Mouse (Mus musculus) midbrain, embryonic 14.5 days (tissue): ENCODE measurements at regions not wholly inside any gene's neighbourhood (a gene's known extent, or its start where the extent isn't known, plus 50 kb on each side); places are given as distances from the start of the nearest gene placed in this dataset.

ENCODE experiments used
- ATAC-seq: fragments of 200-750 bp; cut with Nextera tagmentation; 2 replicates; pipeline ENCODE4 v1.8.0; 2017; ENCODE audit warnings: moderate number of reproducible peaks, moderate library complexity; ENCODE audit not compliant: low FRiP score, low TSS enrichment
- DNase-seq: peaks from one replicate; pipeline ENCODE4 v3.0.0-alpha.2; 2015
- H3K27ac ChIP-seq: fragments of 300-500 bp; sonication (generic); replicated peaks from 2 replicates; pipeline ENCODE4 v1.5.1; 2014; ENCODE audit warnings: mild to moderate bottlenecking, low read depth, low read length, moderate library complexity
- H3K27me3 ChIP-seq: fragments of 300-500 bp; sonication (generic); 2 replicates; pipeline ENCODE4 v1.6.1; 2014; ENCODE audit warnings: low read length, control low read depth, mixed read lengths; ENCODE audit not compliant: control insufficient read depth, insufficient read depth
- H3K36me3 ChIP-seq: fragments of 300-500 bp; sonication (generic); 2 replicates; pipeline ENCODE4 v1.6.1; 2014; ENCODE audit warnings: low read length, control low read depth; ENCODE audit not compliant: control insufficient read depth, insufficient read depth
- H3K4me1 ChIP-seq: fragments of 300-500 bp; sonication (generic); 2 replicates; pipeline ENCODE4 v1.6.1; 2014; ENCODE audit warnings: mild to moderate bottlenecking, antibody characterized with exemption, low read length, control low read depth; ENCODE audit not compliant: control insufficient read depth, insufficient read depth
- H3K4me2 ChIP-seq: fragments of 300-500 bp; sonication (generic); 2 replicates; pipeline ENCODE4 v1.6.1; 2014; ENCODE audit warnings: mild to moderate bottlenecking, low read length, moderate library complexity
- H3K4me3 ChIP-seq: fragments of 300-500 bp; sonication (generic); replicated peaks from 2 replicates; pipeline ENCODE4 v1.5.1; 2014; ENCODE audit warnings: low read depth, low read length
- H3K9ac ChIP-seq: fragments of 300-500 bp; sonication (generic); replicated peaks from 2 replicates; pipeline ENCODE4 v1.6.1; 2014; ENCODE audit warnings: mild to moderate bottlenecking, low read length, moderate library complexity
- H3K9me3 ChIP-seq: fragments of 300-500 bp; sonication (generic); 2 replicates; pipeline ENCODE4 v1.6.1; 2016; ENCODE audit warnings: low read length, control low read depth, mixed read lengths; ENCODE audit not compliant: control insufficient read depth
- WGBS: fragments of 180-500 bp; shearing (Covaris S2); extraction: QIAGEN DNeasy Blood & Tissue Kit; methylation state at CpG from one replicate; pipeline ENCODE4 v1.1.7; 2014; 5-methylcytosine and 5-hydroxymethylcytosine counted together

- no peak for DNase-seq
These were observed 337.6 kb downstream of the Rab28 start for GRCm38 (mm10) chr5:41370356-41370755.

GRCm38 (mm10) chr5:41369907-41370306 is 338.1 kb downstream of the Rab28 start:
- no peak for ATAC-seq
- H3K4me1 ChIP-seq = no peaks in the 10 kb centered on the region
- no peaks in the 10 kb centered on the region for H3K9me3 ChIP-seq
- H3K4me2 ChIP-seq = no peak overlapping the region
- no peak overlapping the region for H3K27ac ChIP-seq
- DNase-seq = no peak
- no peaks in the 10 kb centered on the region for H3K27me3 ChIP-seq
- 81% methylated on average over 3 of the region's 3 CpGs for WGBS
- no peak overlapping the region for H3K9ac ChIP-seq
- no peaks in the 10 kb centered on the region for H3K36me3 ChIP-seq
- no peak overlapping the region for H3K4me3 ChIP-seq

More at GRCm38 (mm10) chr5:41370356-41370755, 337.6 kb downstream of the Rab28 start:
- no peak overlapping the region for H3K4me2 ChIP-seq
- no peak overlapping the region for H3K27ac ChIP-seq
- no peaks in the 10 kb centered on the region for H3K27me3 ChIP-seq
- no peaks in the 10 kb centered on the region for H3K36me3 ChIP-seq
- no peaks in the 10 kb centered on the region for H3K4me1 ChIP-seq
- no peak for ATAC-seq
- WGBS = 63% methylated on average over 4 of the region's 4 CpGs
- H3K9me3 ChIP-seq = no peaks in the 10 kb centered on the region
- no peak overlapping the region for H3K4me3 ChIP-seq
- H3K9ac ChIP-seq = no peak overlapping the region

GRCm38 (mm10) chr5:41365883-41366282 is 342.1 kb downstream of the Rab28 start:
- ATAC-seq = no peak
- Histone ChIP-seq H3K4me1 (no peaks in the 10 kb centered on the region), H3K9me3 (no peaks in the 10 kb centered on the region), H3K9ac (no peak overlapping the region), H3K27ac (no peak overlapping the region), H3K36me3 (no peaks in the 10 kb centered on the region), H3K4me3 (no peak overlapping the region), H3K4me2 (no peak overlapping the region), H3K27me3 (no peaks in the 10 kb centered on the region)
- DNase-seq = no peak
- 84% methylated on average over 4 of the region's 4 CpGs for WGBS

GRCm38 (mm10) chr5:41348410-41348821 is 359.5 kb downstream of the Rab28 start:
- Histone ChIP-seq H3K4me3 (no peak overlapping the region), H3K27me3 (no peaks in the 10 kb centered on the region), H3K27ac (no peak overlapping the region), H3K9ac (no peak overlapping the region), H3K4me1 (no peaks in the 10 kb centered on the region), H3K9me3 (no peaks in the 10 kb centered on the region), H3K36me3 (no peaks in the 10 kb centered on the region), H3K4me2 (no peak overlapping the region)
- DNase-seq (no peak), ATAC-seq (no peak)
- 74% methylated on average over 2 of the region's 2 CpGs for WGBS

GRCm38 (mm10) chr5:41347416-41347815 is 360.5 kb downstream of the Rab28 start:
- Histone ChIP-seq H3K9me3 (no peaks in the 10 kb centered on the region), H3K9ac (no peak overlapping the region), H3K4me2 (no peak overlapping the region), H3K27me3 (no peaks in the 10 kb centered on the region), H3K4me1 (no peaks in the 10 kb centered on the region), H3K36me3 (no peaks in the 10 kb centered on the region), H3K4me3 (no peak overlapping the region), H3K27ac (no peak overlapping the region)
- 91% methylated on average over 3 of the region's 3 CpGs for WGBS
- ATAC-seq (no peak), DNase-seq (no peak)

GRCm38 (mm10) chr5:41340581-41340980 is 367.4 kb downstream of the Rab28 start:
- H3K9ac ChIP-seq = no peak overlapping the region
- H3K4me2 ChIP-seq = no peak overlapping the region
- H3K27me3 ChIP-seq = no peaks in the 10 kb centered on the region
- H3K9me3 ChIP-seq = no peaks in the 10 kb centered on the region
- ATAC-seq (no peak), DNase-seq (no peak)
- WGBS = 91% methylated on average over 1 of the region's 1 CpGs
- H3K4me3 ChIP-seq = no peak overlapping the region
- no peaks in the 10 kb centered on the region for H3K4me1 ChIP-seq
- no peaks in the 10 kb centered on the region for H3K36me3 ChIP-seq
- no peak overlapping the region for H3K27ac ChIP-seq

GRCm38 (mm10) chr5:41296440-41296839 is 411.5 kb downstream of the Rab28 start:
- no peak for ATAC-seq
- WGBS = 80% methylated on average over 1 of the region's 1 CpGs

GRCm38 (mm10) chr5:41266731-41267130 is 441.2 kb downstream of the Rab28 start:
- Histone ChIP-seq H3K9ac (no peak overlapping the region), H3K36me3 (no peaks in the 10 kb centered on the region), H3K9me3 (no peaks in the 10 kb centered on the region), H3K4me1 (no peaks in the 10 kb centered on the region), H3K4me2 (no peak overlapping the region), H3K27me3 (no peaks in the 10 kb centered on the region), H3K27ac (no peak overlapping the region), H3K4me3 (no peak overlapping the region)
- DNase-seq = no peak
- ATAC-seq = no peak

More at GRCm38 (mm10) chr5:41296440-41296839, 411.5 kb downstream of the Rab28 start:
- Histone ChIP-seq H3K27ac (no peak overlapping the region), H3K9me3 (no peaks in the 10 kb centered on the region), H3K27me3 (no peaks in the 10 kb centered on the region), H3K4me1 (no peaks in the 10 kb centered on the region), H3K4me3 (no peak overlapping the region), H3K4me2 (no peak overlapping the region), H3K36me3 (no peaks in the 10 kb centered on the region), H3K9ac (no peak overlapping the region)
- no peak for DNase-seq

- Histone ChIP-seq H3K4me3 (no peak overlapping the region), H3K4me2 (no peak overlapping the region), H3K9me3 (no peaks in the 10 kb centered on the region), H3K9ac (no peak overlapping the region), H3K4me1 (no peaks in the 10 kb centered on the region), H3K36me3 (no peaks in the 10 kb centered on the region), H3K27me3 (no peaks in the 10 kb centered on the region), H3K27ac (no peak overlapping the region)
- 68% methylated on average over 2 of the region's 2 CpGs for WGBS
- no peak for DNase-seq
- no peak for ATAC-seq
These were observed 441.6 kb downstream of the Rab28 start for GRCm38 (mm10) chr5:41266317-41266716.
